Mouse (Mus musculus) embryonic stem cell, embryonic (primary cell): Measurements from ENCODE around the gene Pbdc1.
"Not testable (repeated sequence)": the region's sequence is repeated elsewhere in the genome, so short reads cannot be mapped to it uniquely, and the experiment has no call there.

Experiments
- CTCF ChIA-PET, 4 experiments: fragments of 300-600 bp in 2 of 4; fragments of 350-600 bp in 2 of 4; sonication (Branson Sonifier 250); formaldehyde crosslinking; loops; one replicate each; lab custom pipeline; 2022; ENCODE audit warnings: inconsistent platforms in 2 of 4; lab: Charles Lee
- POLR2A ChIA-PET, 4 experiments: fragments of 300-600 bp in 2 of 4; fragments of 350-600 bp in 2 of 4; sonication (Branson Sonifier 250); formaldehyde crosslinking; loops; one replicate each; lab custom pipeline; 2022; ENCODE audit warnings: antibody characterized with exemption in 4 of 4, inconsistent platforms in 1 of 4; lab: Charles Lee

The Pbdc1 gene

GRCm38 (mm10) chrX:105079615-105080092 is at the start of gene Pbdc1:
Gene Pbdc1 (plus strand): TSS chrX:105079756.
- ChIA-PET POLR2A (interaction anchor here in 3 of 4 experiments (0.6 to 1.2 kb wide), 8 partner anchors 11 to 1140 kb away, joined by 3 to 7 read pairs (median 3); no protein-coding TSS in a partner anchor), CTCF (no interaction called here)

GRCm38 (mm10) chrX:105037666-105038065 is 41.9 kb upstream of the Pbdc1 start:
- POLR2A ChIA-PET: interaction anchor here in 2 of 4 experiments (0.6 to 1.0 kb wide), 2 partner anchors 68 to 368 kb away, joined by 3 to 8 read pairs; no protein-coding TSS in a partner anchor

DNA sequence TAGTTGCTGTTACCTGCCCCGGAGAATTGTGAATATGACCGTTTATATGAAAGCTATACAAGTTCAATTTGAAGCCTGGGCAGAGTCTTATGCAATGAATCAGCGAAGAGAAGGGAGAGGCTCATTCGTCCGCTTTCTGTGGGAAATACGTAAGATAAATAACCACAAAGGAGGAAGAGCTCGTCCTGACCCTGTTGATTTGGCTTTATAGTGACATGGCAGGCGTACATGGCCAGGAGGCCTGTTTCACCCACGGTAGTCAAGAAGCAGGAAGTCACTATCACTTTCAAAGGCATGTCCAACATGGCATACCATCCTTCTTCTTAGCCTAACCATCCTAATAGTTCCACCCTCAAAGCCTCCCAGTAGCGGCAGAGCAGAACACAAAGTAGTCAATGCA is 15.3 kb upstream of the Pbdc1 start:
- CTCF ChIA-PET: no interaction called here
- POLR2A ChIA-PET: no interaction called here

More at GRCm38 (mm10) chrX:105037666-105038065, 41.9 kb upstream of the Pbdc1 start:
- CTCF ChIA-PET: interaction anchor here in 3 of 4 experiments (0.6 kb wide), 4 partner anchors 426 to 1336 kb away, joined by 3 to 4 read pairs (median 3); no protein-coding TSS in a partner anchor

GRCm38 (mm10) chrX:105064801-105065200 is 14.8 kb upstream of the Pbdc1 start:
- ChIA-PET POLR2A (no interaction called here), CTCF (no interaction called here)

DNA sequence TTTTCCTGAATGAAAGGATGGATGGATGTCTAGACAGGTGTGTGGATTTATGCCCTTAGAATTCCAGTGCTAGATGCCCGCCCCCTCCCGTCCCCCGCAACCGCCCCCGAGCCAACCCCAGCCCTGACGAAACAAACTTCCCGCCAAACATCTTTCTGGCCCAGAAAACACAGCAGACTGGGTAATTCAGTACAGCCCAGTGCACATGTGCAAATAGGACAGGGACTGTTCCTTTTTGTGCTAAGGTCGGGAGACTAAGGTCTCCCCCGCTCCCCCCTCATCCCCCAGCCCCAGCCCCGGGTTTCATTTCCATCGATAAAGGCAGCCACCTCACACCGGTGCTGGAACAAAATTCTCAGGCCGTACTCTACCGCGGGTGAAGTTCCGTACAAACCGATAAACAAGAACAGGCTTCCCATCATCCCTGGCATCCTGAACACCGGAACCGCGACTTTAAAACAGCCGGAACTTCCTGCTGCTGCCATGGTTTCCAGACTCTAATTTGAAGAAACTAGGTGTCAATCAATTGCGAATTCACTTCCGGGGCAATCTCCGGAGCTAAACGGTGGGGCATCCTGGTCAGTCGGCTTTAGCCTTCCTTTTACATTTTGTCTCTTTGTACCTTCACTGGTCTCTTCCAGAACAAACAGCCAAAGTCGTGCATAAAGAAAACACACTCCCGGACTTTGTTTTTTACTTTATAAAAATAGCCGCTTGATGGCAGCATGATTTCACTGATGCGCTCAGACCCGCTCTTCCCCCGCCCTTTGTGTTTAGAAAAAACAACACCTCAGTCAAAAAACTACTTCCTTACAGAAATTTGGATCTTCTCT is 9.7 kb upstream of the Pbdc1 start:
- ChIA-PET CTCF (no interaction called here), POLR2A (interaction anchor here in 1 of 4 experiments (0.8 to 0.9 kb wide), 2 partner anchors 12 to 400 kb away, joined by 5 to 7 read pairs; no protein-coding TSS in a partner anchor)

DNA sequence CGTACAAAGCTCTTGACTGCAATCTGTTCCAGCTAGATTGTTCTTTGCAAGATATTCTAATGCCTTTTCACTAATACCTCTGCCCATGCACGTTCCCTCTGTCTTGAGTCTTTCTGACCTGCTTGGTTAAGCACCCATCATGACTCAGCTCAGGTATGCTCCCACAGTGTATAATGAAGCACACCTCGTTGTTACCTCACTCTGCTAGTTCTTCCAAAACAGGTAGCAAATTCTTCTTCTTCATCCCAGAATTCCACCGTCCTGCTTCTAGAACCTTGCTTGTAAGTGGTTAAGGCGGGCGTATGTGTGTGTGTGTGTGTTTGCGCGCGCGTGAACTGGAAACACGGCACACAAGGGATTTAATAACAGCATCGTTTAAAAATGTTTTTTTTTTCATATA is 405 bp upstream of the Pbdc1 start:
- CTCF ChIA-PET: no interaction called here
- POLR2A ChIA-PET: interaction anchor here in 3 of 4 experiments (0.6 to 1.0 kb wide), 6 partner anchors 10 to 1140 kb away, joined by 3 to 7 read pairs (median 4); no protein-coding TSS in a partner anchor

DNA sequence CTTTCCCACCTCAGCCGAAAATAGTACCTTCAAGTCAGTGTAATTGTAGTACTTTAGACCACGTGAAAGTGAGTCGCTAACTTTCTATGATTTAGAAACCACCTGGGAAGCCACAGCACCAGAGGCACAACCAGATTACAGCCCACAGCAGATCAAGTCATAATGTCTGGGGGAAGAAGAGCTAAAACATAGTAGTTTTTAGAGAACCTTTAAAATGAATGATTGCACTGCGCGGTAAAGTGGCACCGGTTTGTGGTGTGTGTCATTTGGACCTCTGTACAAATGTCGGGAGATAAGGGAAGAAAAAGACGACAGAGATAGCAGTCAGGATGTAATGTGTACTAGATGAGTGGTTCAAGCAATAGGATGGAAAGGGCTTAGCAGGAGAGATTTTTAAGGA is 540 bp downstream of the Pbdc1 start:
- ChIA-PET POLR2A (interaction anchor here in 3 of 4 experiments (0.6 to 1.2 kb wide), 6 partner anchors 11 to 931 kb away, joined by 3 read pairs; no protein-coding TSS in a partner anchor), CTCF (no interaction called here)

DNA sequence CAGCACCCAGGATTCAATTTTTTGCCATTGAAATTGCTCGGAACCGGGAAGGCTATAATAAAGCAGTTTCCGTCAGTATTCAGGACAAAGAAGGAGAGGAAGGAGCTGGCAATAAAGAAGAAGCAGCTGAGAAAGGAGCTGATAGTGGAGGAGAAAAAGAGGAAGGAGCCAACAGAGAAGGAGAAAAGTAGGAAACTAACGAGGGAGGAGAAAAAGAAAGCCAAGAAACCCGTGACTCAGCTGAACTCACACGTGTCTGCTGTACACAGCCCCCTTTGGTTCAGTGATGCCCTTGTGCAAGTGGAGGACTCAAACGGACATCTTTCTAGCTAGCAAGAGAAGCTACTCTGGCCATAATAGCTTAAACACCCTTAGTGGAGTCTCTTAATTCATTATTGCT is 3.5 kb downstream of the Pbdc1 start:
- POLR2A ChIA-PET: interaction anchor here in 1 of 4 experiments (1.3 to 2.3 kb wide), 2 partner anchors 14 to 27 kb away, joined by 6 to 10 read pairs; no protein-coding TSS in a partner anchor
- CTCF ChIA-PET: not testable (repeated sequence)

GRCm38 (mm10) chrX:105104175-105104574 is 24.6 kb downstream of the Pbdc1 start:
- ChIA-PET POLR2A (no interaction called here), CTCF (no interaction called here)

- POLR2A ChIA-PET: no interaction called here
- CTCF ChIA-PET: no interaction called here
Observed at GRCm38 (mm10) chrX:105114994-105115393, 35.4 kb downstream of the Pbdc1 start.

GRCm38 (mm10) chrX:105120275-105121226 is 41.0 kb downstream of the Pbdc1 start, which contains the start of gene Magee1:
Gene Magee1 (plus strand): TSS chrX:105120378.
- ChIA-PET POLR2A (interaction anchor here in 2 of 4 experiments (0.6 to 1.7 kb wide), 5 partner anchors 36 to 1066 kb away, joined by 3 to 4 read pairs (median 3); partner anchors contain the start of genes Pbdc1 (in 2 of the 2) and Pgk1 (in 1 of the 2)), CTCF (interaction anchor here in 1 of 4 experiments (0.8 to 1.1 kb wide), 2 partner anchors 8 to 25 kb away, joined by 3 to 4 read pairs; no protein-coding TSS in a partner anchor)

DNA sequence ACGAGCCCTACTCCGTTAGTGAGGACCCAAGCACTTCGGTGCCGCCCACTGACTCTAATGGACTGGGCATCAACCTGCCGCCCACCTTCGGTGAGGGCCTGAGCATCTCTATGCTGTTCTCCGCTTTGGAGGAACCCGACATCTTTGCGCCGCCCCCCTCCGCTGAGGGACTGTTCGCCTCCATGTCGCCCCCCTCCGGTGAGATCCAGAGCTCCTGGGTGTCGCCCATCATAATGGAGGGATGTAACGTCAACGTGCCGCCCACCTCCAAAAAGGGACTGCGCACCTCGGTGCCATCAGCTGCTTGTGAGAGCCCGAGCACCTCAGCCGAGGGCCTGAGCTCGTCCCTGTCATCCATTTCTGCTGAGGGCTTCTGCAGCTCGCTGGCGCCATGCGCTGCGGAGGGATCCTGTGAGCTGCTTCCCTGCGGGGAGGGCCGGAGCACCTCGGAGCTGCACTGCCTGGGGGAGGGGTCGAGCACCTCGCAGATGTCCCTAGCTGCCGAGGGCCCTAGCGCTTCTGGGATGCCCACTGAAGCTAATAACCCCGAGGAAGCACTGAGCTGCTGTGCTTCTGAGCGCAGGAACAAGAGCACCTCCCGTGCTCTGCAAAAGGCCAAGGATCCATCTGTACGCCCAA is 41.8 kb downstream of the Pbdc1 start:
- ChIA-PET POLR2A (interaction anchor here in 2 of 4 experiments (0.6 to 1.7 kb wide), 5 partner anchors 31 to 1065 kb away, joined by 3 to 4 read pairs (median 3); partner anchors contain the start of genes Pbdc1 (in 2 of the 2) and Pgk1 (in 1 of the 2)), CTCF (interaction anchor here in 2 of 4 experiments (0.7 to 1.1 kb wide), 3 partner anchors 8 to 1077 kb away, joined by 3 to 4 read pairs (median 3); no protein-coding TSS in a partner anchor)

DNA sequence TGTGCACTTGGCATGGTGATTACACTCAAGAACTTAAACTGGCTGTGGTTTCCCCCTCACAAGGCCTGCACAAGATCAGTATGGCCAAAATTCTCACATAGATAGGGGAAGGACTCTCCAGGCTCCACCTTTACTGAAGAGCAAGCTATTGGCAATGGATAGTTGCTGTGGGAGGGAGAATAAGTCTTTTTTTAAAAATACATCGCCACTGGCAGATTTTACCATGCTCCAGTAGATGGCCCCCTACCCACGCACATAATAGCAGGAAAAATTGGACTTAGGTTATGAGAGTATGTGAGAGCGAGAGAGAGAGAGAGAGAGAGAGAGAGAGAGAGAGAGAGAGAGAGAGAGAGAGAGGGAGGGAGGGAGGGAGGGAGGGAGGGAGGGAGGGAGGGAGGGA is 45.3 kb downstream of the Pbdc1 start:
- CTCF ChIA-PET: no interaction called here

DNA sequence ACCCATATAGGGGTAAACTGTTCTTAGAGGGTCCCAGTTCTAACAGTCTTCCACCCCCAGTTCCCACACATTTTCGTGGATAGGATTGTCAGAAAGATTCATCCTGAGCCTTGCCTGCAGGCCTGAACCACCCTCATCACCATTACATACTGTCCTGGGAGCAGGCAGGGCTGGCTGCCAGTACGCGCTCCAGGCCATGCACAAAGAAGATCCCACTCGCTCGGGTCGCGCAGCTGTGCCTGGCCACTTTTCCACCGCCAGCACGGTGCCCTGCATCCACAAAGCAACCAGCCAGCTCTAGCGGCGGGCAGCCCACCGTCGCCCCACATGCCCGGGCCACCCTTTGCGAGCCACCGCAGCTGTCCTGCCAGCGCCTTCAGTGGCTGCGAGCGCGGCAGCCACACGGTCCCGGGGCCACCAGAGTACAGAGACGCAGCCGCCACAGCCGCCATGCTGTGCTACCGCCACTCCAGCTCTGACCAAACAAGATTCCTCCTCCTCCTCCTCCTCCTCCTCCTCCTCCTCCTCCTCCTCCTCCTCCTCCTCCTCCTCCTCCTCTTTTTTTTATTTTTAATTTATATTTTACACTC is 72.4 kb downstream of the Pbdc1 start:
- POLR2A ChIA-PET: interaction anchor here in 1 of 4 experiments (1.1 to 1.5 kb wide), 2 partner anchors 30 to 803 kb away, joined by 3 read pairs; no protein-coding TSS in a partner anchor

More for the DNA sequence above, 45.3 kb downstream of the Pbdc1 start:
- POLR2A ChIA-PET: interaction anchor here in 1 of 4 experiments (0.7 kb wide), 1 partner anchor 14 kb away, joined by 3 read pairs; no protein-coding TSS in a partner anchor

DNA sequence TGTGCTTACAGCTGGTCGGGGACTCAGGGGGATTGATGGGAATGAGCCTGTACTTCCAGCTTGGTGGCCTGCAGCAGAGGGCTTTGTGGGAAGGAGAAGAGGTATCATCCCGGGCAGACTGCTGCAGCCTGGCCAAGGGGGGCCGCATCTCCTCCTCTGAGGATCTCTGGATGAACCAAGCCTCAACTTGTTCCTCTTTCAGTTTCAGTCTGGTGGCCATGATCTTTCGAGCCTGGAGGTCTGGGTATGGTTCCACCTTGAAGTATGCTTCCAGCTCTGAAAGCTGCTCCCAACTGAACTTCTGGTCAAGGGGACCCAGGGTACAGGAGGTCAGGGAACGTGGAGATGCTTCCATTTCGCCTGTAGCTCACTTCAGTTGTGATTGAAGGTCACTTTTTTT is 85.5 kb downstream of the Pbdc1 start:
- POLR2A ChIA-PET, CTCF ChIA-PET: not testable (repeated sequence)

More for the DNA sequence above, 72.4 kb downstream of the Pbdc1 start:
- CTCF ChIA-PET: no interaction called here
